Mouse (Mus musculus): ENCODE results near the gene Prr7.

Gene Prr7

DNA sequence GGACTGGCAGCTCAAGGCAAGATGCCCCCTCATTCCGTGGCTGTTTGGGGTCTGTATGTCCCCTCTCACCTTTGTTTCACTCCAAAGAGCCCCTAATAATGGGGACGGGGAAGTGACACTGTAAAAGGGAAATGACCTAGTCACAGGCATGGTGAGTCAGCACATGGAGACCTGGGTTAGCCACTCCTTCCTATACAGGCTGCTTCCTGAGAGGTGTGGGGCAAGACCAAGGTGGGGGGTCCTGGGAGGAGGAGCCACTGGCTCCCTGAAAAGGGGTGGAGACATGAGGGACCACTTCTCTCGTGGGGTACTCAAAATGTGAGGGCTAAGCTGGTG, 46.2 kb downstream of the Prr7 start:
- no peak for DNase-seq (ENCODE audit: low spot score)

DNA sequence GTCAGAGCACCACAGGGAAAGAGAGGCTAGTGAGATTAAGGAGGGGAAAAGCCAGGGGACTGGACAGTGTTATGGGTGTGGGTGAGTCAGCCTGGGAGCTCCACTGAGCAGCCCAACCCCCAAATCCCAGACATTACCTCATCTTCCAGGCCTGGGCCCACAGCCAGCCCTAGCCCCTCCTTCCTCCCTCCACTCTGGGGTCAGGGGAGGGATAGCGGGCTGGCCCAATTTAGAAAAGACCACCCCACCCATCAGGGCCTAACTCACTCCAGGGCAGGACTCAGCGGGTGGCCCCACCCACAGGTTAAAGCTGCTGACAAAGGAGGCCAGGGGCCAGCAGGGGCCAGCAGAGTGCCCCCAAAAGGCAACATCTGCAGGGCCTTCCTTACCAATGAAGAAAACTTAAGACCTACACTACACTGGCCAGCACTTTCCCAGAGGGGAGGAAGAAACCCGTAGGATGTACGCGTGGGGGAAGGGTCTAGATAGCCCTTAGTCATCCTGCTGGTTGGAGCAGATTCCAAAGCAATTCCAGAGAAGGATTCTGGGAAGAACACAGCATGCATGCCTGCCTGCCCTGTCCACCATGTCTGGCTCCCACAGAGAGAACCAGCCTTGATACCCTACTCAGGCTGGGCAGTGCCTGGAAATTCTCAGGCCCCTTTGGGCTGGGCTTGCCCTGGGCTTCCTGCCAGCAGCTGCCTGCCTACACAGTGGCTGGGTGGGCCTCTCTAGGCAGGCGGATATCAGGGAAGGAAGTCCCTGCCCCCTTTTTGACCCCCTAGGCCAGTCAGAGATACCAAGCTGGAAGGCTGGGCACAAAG, 46.8 kb downstream of the Prr7 start:
- DNase-seq (ENCODE audit: low spot score) = peak; percentile 58

DNA sequence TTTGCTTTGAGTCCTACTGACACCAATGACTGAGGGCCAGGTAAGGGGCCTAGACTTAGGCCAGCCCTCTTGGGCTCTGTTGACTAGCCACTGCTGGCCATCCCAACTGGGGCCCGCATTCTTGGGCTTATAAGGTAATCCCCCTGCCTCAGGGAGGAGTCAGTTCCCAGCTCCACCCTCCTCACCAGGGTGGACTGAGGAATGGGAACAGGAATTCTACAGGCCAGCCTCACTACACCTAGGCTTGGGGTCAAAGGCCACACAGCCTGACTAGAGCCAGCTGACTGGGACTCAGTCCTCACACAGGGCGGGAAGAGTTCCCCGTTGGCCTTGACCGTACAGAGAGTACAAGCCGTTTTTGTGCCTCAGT, 47.4 kb downstream of the Prr7 start:
- DNase-seq (ENCODE audit: low spot score) = no peak

- DNase-seq (ENCODE audit: low spot score) = no peak
These were observed 48.4 kb downstream of the Prr7 start for GRCm38 (mm10) chr13:55512379-55513031.

- DNase-seq (ENCODE audit: low spot score) = peak; percentile 76
These were observed 49.2 kb downstream of the Prr7 start, which contains the start of gene Pdlim7 for GRCm38 (mm10) chr13:55513111-55513748. TSS of gene Pdlim7 (minus strand) at chr13:55513676.

GRCm38 (mm10) chr13:55513828-55514227, 49.8 kb downstream of the Prr7 start:
- DNase-seq (ENCODE audit: low spot score) = no peak

- peak; percentile 63 for DNase-seq (ENCODE audit: low spot score)
These were observed 52.9 kb downstream of the Prr7 start for GRCm38 (mm10) chr13:55516955-55517354.

GRCm38 (mm10) chr13:55519606-55520005, 55.5 kb downstream of the Prr7 start:
- no peak for DNase-seq (ENCODE audit: low spot score)

GRCm38 (mm10) chr13:55522730-55523129, 58.7 kb downstream of the Prr7 start:
- DNase-seq (ENCODE audit: low spot score) = no peak
